Mouse (Mus musculus) inflammation-experienced regulatory T-cells, adult 6 months (primary cell): ENCODE results near the gene Stx16. TPM values are rescaled to one million over a fixed set of nuclear protein-coding genes. Genes with fewer than 3 reads are reported as not detected.

ENCODE experiments used
- ATAC-seq: one replicate; pipeline ENCODE4 v1.8.0; 2017
- polyA plus RNA-seq, 3 experiments: library from polyadenylated mRNA; unstranded; fragments of 100-300 nt; shearing (Covaris generic); gene quantifications; one replicate each; pipeline ENCODE4 v1.2.1; 2017

Gene Stx16
- polyA plus RNA-seq, 3 experiments from 2014 or later = 11.3 to 22.3 (median 19.4) TPM

DNA sequence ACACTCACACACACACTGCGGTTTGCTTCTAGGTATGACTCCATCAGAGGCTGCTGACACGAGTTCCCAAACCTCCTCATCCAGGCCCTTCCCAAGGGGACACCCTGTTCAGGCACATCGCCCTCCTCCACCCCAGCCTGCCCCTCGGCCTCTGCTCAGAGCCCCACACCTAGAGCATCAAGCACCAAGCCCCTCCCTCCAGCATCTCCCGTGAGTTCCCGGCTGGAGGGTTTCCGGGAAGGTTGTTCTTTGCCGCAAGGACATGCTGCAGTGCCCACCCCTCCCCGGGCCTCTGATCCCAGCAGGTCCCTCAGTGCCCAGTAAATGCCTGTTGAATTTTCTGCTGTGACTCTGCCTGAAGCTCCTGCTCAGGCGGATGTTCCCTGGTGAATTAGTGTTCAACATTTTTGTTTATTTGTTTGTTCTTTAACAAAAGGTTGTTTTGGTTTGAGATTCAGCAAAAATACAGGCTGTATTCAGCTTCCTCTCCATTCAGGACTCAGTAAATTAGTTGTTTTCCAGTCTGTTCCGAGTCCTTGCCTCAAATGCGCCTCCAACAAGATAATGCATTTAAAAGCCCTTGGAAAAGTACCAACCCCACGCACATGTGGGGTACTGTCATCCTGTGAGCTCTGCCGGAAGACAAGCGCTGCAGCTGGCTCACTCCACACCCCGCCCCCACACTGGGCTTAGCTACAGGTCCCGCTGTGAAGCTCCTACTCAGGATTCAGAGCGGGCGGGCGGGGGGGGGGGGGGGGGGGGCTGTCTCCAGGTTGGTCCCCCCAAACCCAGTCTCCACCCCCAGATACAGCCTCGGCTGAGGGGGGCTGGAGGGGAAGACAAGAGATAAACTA lies 50.6 kb downstream of the Stx16 start:
- ATAC-seq = peak; percentile 48

DNA sequence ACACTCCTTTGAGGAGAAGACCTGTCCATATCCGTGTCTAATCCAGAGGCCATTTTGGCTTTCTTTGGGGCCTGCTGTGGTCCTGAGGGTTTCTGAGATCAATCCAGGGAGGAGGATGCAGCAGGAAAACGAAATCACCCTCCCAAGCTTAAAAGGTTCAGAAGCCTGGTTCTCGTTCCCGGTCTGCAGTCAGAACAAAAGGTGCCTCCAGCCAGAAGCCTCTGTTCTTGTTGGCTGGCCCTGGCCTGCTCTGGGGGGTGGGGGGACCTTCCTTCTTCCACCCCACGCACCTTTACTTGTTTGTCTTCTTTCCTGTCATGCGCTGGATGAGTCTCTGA lies 51.2 kb downstream of the Stx16 start:
- ATAC-seq = no peak

- ATAC-seq = no peak
Measured at GRCm38 (mm10) chr2:174128926-174129325, 52.8 kb downstream of the Stx16 start.

- no peak for ATAC-seq
Measured at GRCm38 (mm10) chr2:174130468-174131097, 54.5 kb downstream of the Stx16 start.

DNA sequence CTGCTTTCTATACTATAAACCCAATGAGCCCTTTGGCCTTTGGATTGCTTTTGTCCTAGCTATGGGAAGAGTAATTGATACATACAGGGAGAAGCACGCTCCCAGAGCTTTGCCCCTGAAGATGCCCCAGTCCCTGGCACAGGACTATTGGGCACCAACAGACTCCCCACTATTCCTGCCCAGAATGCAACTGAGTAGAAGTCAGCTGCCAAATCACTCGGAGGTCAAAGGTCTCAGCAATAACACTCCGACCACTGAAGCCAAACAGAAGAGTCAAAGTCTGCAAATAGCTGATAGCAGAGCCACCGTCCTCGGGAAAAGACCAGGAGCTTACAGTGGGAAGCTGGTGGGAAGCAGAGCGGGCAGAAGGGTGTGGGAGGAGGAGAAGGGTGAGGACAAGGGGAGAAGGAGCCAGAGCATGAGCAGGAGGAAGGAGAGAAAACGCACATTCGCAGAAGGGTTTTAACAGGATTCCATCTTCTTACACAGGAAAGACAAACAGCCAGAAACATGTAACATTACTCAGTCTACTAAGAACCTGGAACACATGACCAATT lies 56.4 kb downstream of the Stx16 start:
- ATAC-seq = no peak

Other genes starting within 250 kb of the Stx16 start
- 10 to 100 TPM; 18.6 to 29.0 (median 24.8) TPM for gene Npepl1, start 34.0 kb downstream of the Stx16 start, polyA plus RNA-seq
- gene Gnas, start 208.0 kb downstream of the Stx16 start, polyA plus RNA-seq = 100 to 1,000 TPM; 121 to 127 (median 126) TPM